Mouse (Mus musculus) C3H10T1/2 (cell line): Measurements from ENCODE around the gene Olfr1122. TPM values are rescaled to one million over a fixed set of nuclear protein-coding genes. Genes with fewer than 3 reads are reported as not detected.

ENCODE experiments used
- polyA plus RNA-seq, 2 experiments: library from polyadenylated mRNA; unstranded; fragments of >200 nt; fragmentation: generic; extraction: Trizol; gene quantifications; one replicate each; pipeline ENCODE4 v1.2.1; 2012; ENCODE audit warnings: missing spikeins in 2 of 2

Gene Olfr1122
- polyA plus RNA-seq: not detected

GRCm38 (mm10) chr2:87385549-87385948 is at the start of gene Olfr1122:
TSS of gene Olfr1122 (plus strand) at chr2:87385849.

GRCm38 (mm10) chr2:87354515-87354914 is 31.1 kb upstream of the Olfr1122 start, which contains the start of gene Olfr1120:
TSS of gene Olfr1120 (plus strand) at chr2:87354815.

GRCm38 (mm10) chr2:87369595-87369994 is 16.1 kb upstream of the Olfr1122 start, which contains the start of gene Olfr1121:
TSS of gene Olfr1121 (plus strand) at chr2:87369895.

DNA sequence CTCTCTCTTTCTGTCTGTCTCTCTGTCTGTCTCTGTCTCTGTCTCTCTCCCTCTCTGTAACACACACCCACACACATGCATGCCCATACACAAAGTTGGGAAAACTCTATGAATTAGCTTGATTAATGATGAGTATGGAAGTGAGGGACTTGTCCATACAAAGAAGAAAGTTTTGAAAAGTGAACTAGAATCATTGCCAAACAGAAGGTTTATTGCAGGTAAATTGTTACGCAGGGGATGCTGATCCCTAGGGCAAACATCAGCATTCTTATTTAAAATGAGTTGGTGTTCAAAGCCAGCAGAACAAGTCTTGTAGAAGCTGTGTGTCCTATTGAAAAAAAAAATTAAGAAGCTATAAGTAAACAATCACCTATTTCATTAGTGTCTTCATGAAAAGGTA is 30.7 kb downstream of the Olfr1122 start, which contains the start of gene Olfr1123:
Olfr1123 (plus strand) TSS at position 301 of the 400 bp plus-strand sequence.

GRCm38 (mm10) chr2:87429975-87430374 is 44.3 kb downstream of the Olfr1122 start, which contains the start of gene Olfr1124:
TSS of gene Olfr1124 (plus strand) at chr2:87430275.

Other genes with a start within 250 kb of the Olfr1122 start
- not detected for gene Olfr1110, start 245.5 kb upstream of the Olfr1122 start, polyA plus RNA-seq
- not detected for gene Olfr1111, start 233.2 kb upstream of the Olfr1122 start, polyA plus RNA-seq
- not detected for gene Olfr1112, start 198.1 kb upstream of the Olfr1122 start, polyA plus RNA-seq
- not detected for gene Olfr1113, start 176.9 kb upstream of the Olfr1122 start, polyA plus RNA-seq
- not detected for gene Olfr1115, start 137.8 kb upstream of the Olfr1122 start, polyA plus RNA-seq
- gene Olfr1116, start 118.3 kb upstream of the Olfr1122 start, polyA plus RNA-seq: not detected
- not detected for gene Olfr1118, start 78.3 kb upstream of the Olfr1122 start, polyA plus RNA-seq
- gene Olfr1120, start 31.0 kb upstream of the Olfr1122 start, polyA plus RNA-seq: not detected
- gene Olfr1121, start 16.0 kb upstream of the Olfr1122 start, polyA plus RNA-seq: not detected
- gene Olfr1123, start 30.8 kb downstream of the Olfr1122 start, polyA plus RNA-seq: not detected
- gene Olfr1124, start 44.4 kb downstream of the Olfr1122 start, polyA plus RNA-seq: not detected
- gene Olfr1126, start 68.1 kb downstream of the Olfr1122 start, polyA plus RNA-seq: not detected
- not detected for gene Pramel7, start 111.2 kb downstream of the Olfr1122 start, polyA plus RNA-seq
- gene Pramel6, start 120.7 kb downstream of the Olfr1122 start, polyA plus RNA-seq: not detected
- not detected for gene Olfr153, start 145.9 kb downstream of the Olfr1122 start, polyA plus RNA-seq
- not detected for gene Olfr1128, start 159.7 kb downstream of the Olfr1122 start, polyA plus RNA-seq
- gene Olfr1129, start 188.1 kb downstream of the Olfr1122 start, polyA plus RNA-seq: not detected
- gene Olfr1130, start 220.4 kb downstream of the Olfr1122 start, polyA plus RNA-seq: not detected
- gene Olfr1131, start 241.3 kb downstream of the Olfr1122 start, polyA plus RNA-seq: not detected